8 mouse cellular contexts compared by ENCODE assay signal in the genomic region with DNA sequence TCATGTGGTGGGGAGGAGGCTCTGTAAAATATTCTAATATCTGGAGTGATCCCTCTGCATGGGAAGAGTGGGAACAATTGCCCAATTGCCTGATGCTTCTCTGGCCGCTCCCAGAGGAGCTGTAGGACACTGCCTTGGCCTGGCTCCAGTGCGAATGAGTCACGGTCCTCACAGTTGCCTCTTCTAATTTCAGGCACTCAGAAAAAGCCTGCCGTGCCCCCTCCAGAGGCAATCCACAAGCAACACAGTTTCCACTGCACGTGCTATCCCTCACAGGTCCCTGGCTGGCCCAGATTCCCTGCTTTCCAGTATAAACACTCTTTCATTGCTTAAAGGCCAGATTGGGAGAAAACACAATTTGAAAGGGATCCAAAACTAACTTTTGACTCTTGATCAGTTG. TPM values are rescaled to one million over a fixed set of nuclear protein-coding genes. Genes with fewer than 3 reads are reported as not detected.
DNase-seq lines count a peak whose midpoint lies in the region; ATAC-seq lines count a peak whose summit lies in the region.

No protein-coding gene starts in this region.

- no peaks in the 10 kb centered on the region for H3K27me3 ChIP-seq in neural tube, embryonic 14.5 days (ENCODE audit: control insufficient read depth, insufficient read depth, low read length)
- no peaks in the 10 kb centered on the region for H3K27me3 ChIP-seq in heart, embryonic 12.5 days (replicated peaks)

- H3K9ac ChIP-seq in neural tube, embryonic 14.5 days (replicated peaks; ENCODE audit: low read depth, low read length), result no peak overlapping the region
- H3K9ac ChIP-seq in heart, embryonic 12.5 days, result no peak overlapping the region

- H3K9me3 ChIP-seq in neural tube, embryonic 14.5 days (ENCODE audit: control insufficient read depth, low read length), result no peaks in the 10 kb centered on the region
- H3K9me3 ChIP-seq in heart, embryonic 12.5 days (replicated peaks), result no peaks in the 10 kb centered on the region

- 21% methylated on average over 5 of the region's 5 CpGs for WGBS in neural tube, embryonic 14.5 days
- WGBS in heart, embryonic 12.5 days, result 19% methylated on average over 5 of the region's 5 CpGs

- no peaks in the 10 kb centered on the region for H3K36me3 ChIP-seq in neural tube, embryonic 14.5 days (ENCODE audit: control insufficient read depth, insufficient read depth, low read length)
- H3K36me3 ChIP-seq in heart, embryonic 12.5 days, result peaks cover 22% of the 10 kb centered on the region; the same call in 1 of the 2 replicates

- ATAC-seq in neural tube, embryonic 14.5 days (ENCODE audit: low read depth), result peak; percentile 28; the same call in 1 of the 2 replicates
- ATAC-seq in heart, embryonic 12.5 days (ENCODE audit: insufficient number of reproducible peaks, low FRiP score), result peak; percentile 61

- H3K4me1 ChIP-seq in neural tube, embryonic 14.5 days (ENCODE audit: control insufficient read depth, insufficient read depth, low read length), result peaks cover 4% of the 10 kb centered on the region; the same call in 1 of the 2 replicates
- H3K4me1 ChIP-seq in heart, embryonic 12.5 days (replicated peaks), result peaks cover 31% of the 10 kb centered on the region

- H3K27ac ChIP-seq in neural tube, embryonic 14.5 days (ENCODE audit: low read depth, low read length), result no peak overlapping the region
- H3K27ac ChIP-seq in heart, embryonic 12.5 days (ENCODE audit: poor library complexity, severe bottlenecking), result peak overlapping the region; percentile 65

- DNase-seq in neural tube, embryonic 10.5 days (ENCODE audit: extremely low spot score, low spot score), result no peak
- peak; percentile 77 to 81 for DNase-seq in cerebellum, postnatal 14 days
- DNase-seq in layer of hippocampus, postnatal 10 days (ENCODE audit: low spot score in 2 of 2), result peak; percentile 52 to 66
- DNase-seq in ovary, postnatal 36 days (ENCODE audit: low spot score), result peak; percentile 80
- DNase-seq in spleen, adult 12 weeks (ENCODE audit: low spot score), result no peak
- DNase-seq in c-Kit-positive CD71-positive TER-119-positive erythroid progenitor cells, embryonic 14.5 days (ENCODE audit: low spot score), result no peak

- no peak overlapping the region for H3K4me2 ChIP-seq in neural tube, embryonic 14.5 days (ENCODE audit: low read depth, low read length)
- no peak overlapping the region for H3K4me2 ChIP-seq in heart, embryonic 12.5 days

- no peak overlapping the region for H3K4me3 ChIP-seq in neural tube, embryonic 14.5 days (ENCODE audit: low read depth, low read length)
- no peak overlapping the region for H3K4me3 ChIP-seq in heart, embryonic 12.5 days

RNA-seq across cellular contexts. Expression of gene Zbtb34, which starts 13.2 kb away (rescaled TPM):
- 9.6 and 12.9 TPM in 2 replicates for polyA plus RNA-seq in neural tube, embryonic 14.5 days (2014; fragmentation: Nextera tagmentation; extraction: Ambion mirVana)
- 6.9 and 8.1 TPM in 2 replicates for polyA plus RNA-seq in heart, embryonic 12.5 days (2016; fragmentation: Nextera tagmentation; extraction: Ambion mirVana)
- 10 to 100 TPM; 17.4 to 18.7 TPM for total RNA-seq in layer of hippocampus, postnatal 10 days (2021)

RNA-seq across cellular contexts. Expression of gene Zbtb43, which starts 24.0 kb away (rescaled TPM):
- 29.4 and 31.9 TPM in 2 replicates for polyA plus RNA-seq in neural tube, embryonic 14.5 days (2014; fragmentation: Nextera tagmentation; extraction: Ambion mirVana)
- 13.6 and 14.8 TPM in 2 replicates for polyA plus RNA-seq in heart, embryonic 12.5 days (2016; fragmentation: Nextera tagmentation; extraction: Ambion mirVana)
- total RNA-seq in layer of hippocampus, postnatal 10 days (2021), result 10 to 100 TPM; 24.7 to 25.0 TPM

Comparison
In these comparisons a context has a peak if more than half of its experiments do, and no peak if none do; other contexts are left out.
1. DNase-seq: peak in cerebellum, postnatal 14 days (2 of 2), layer of hippocampus, postnatal 10 days (2 of 2) and ovary, postnatal 36 days (single experiment); none in neural tube, embryonic 10.5 days (single experiment), spleen, adult 12 weeks (single experiment) and c-Kit-positive CD71-positive TER-119-positive erythroid progenitor cells, embryonic 14.5 days (single experiment).